Mouse (Mus musculus): ENCODE data around the gene 2210407C18Rik.

The 2210407C18Rik gene

DNA sequence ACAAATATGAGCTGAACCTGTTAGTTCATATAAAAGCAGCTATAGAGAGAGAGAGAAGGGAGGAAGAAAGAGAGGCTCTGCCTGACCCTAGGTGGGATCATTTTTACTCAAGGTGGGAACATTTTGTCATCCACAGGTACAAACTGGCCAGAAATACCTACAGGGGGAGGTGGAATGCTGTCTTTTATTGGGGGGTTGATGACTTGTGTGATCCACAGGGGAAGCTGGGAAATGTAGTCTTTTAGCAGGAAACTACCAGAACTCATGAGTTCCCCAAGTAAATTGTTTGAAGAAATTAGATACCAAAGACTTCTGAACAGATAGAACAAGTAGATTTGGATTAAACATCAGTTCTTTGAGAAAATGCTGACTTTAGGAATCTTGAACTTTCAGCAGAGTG is 13.8 kb downstream of the 2210407C18Rik start:
- peak; percentile 14 for DNase-seq (ENCODE audit: low read depth, low spot score)

- DNase-seq (ENCODE audit: low read depth, low spot score), result no peak
These were observed 18.0 kb downstream of the 2210407C18Rik start for GRCm38 (mm10) chr11:58597837-58598236.

DNA sequence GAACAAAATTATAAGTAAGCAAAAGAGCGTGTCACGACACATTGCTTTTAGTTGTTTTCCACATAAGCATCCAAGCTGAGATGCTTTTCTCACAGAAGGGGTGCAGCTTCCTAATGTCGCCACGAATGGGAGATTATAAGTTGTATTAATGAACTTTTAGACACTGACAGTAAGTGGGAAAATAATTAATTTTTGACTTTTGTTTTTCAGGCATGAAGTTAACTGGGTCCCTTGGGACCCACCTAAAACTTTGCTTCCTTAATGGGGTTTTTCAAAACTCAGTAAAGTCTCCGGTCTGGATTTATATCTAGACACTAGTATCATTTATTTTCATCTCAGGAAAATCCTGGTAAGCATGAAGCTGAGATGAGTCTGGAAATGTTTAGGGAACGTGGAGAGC is 21.1 kb downstream of the 2210407C18Rik start, which contains the start of gene Olfr324:
Gene Olfr324 (plus strand): TSS at position 301 of the 400 bp plus-strand sequence.
- no peak for DNase-seq (ENCODE audit: low read depth, low spot score)

DNA sequence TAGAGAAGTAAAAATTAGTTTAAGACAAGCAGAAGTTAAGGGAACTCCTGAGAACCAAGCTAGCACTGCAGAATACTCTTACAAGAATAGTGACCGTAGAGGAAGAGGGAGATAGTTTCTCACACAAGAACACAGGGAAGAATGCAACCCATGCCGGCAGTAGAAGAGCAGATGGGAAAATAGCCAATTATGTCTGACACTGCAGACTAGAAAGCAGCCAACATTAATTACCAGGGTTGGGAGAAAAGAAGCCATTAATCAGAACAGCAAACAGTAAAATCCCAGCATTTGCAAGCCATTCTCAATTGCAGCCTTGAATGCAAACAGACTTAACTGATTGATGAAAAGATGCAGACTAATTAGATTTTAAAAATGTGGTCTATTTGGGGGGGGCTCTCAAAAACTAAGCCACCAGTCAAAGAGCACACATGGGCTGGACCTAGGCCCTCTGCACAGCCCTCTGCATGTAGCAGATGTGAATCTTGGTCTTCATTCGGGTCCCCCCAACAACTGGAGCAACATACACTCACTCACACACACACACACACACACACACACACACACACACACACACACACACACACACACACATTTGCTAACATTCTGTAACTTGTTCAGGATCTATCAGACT is 27.1 kb downstream of the 2210407C18Rik start:
- no peak for DNase-seq (ENCODE audit: low read depth, low spot score)

GRCm38 (mm10) chr11:58587898-58588348 is 28.0 kb downstream of the 2210407C18Rik start:
- peak; percentile 45 for DNase-seq (ENCODE audit: low read depth, low spot score)

DNA sequence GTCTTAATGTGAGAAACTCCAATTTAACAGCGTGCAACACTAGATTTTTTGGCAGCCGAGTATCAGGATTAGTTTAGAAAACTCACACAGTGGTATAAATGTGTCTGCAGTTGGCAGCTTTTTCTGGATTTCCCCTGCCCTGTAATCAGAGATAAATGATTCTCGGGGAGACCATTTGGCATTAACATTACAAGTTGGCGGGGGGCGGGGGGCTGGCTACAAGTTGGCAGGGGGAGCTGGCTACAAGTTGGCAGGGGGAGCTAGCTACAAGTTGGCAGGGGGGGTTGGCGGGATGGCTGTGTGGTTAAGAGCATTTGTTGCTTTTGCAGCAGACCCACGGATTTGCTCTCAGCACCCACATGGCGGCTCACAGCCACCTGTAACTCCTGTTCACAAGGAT is 37.2 kb downstream of the 2210407C18Rik start:
- no peak for DNase-seq (ENCODE audit: low read depth, low spot score)

DNA sequence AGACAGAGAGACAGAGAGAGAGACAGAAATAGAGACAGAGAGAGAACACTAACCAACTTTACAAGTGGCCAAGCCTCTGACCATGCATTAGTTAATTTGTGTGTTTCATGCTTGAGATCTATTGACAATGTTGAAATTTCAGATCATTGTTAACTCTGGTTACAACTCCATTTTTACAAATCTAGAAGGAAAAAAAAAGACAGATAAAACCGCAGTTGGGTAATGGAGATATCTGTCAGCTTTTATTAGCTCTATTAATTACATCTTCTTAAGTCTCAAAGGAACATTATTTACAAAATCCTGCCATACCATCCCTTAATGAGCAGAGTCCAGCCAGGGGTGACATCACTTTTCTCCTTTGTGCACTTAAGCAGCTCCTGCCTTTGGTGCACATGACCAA is 38.4 kb downstream of the 2210407C18Rik start, which contains the start of gene Olfr325:
Gene Olfr325 (plus strand): TSS at position 301 of the 400 bp plus-strand sequence.
- no peak for DNase-seq (ENCODE audit: low read depth, low spot score)

GRCm38 (mm10) chr11:58570405-58570804 is 45.5 kb downstream of the 2210407C18Rik start, which contains the start of gene Olfr224:
Olfr224 (minus strand) TSS chr11:58570553.
- no peak for DNase-seq (ENCODE audit: low read depth, low spot score)

All from R1 (cell line).